ENCODE assay signal across 7 mouse cellular contexts in genomic region chr9:88241203-88241995, GRCm38 (mm10).
DNase-seq lines count a peak whose midpoint lies in the region; ATAC-seq lines count a peak whose summit lies in the region.

No protein-coding gene starts in this region.

- H3K4me2 ChIP-seq in intestine, embryonic 16.5 days (ENCODE audit: low read depth, low read length) = peak overlapping the region; percentile 66
- H3K4me2 ChIP-seq in midbrain, embryonic 11.5 days = peak overlapping the region; percentile 52

- 5% methylated on average over 18 of the region's 18 CpGs for WGBS in intestine, embryonic 16.5 days
- WGBS in midbrain, embryonic 11.5 days = 10% methylated on average over 18 of the region's 18 CpGs

- intact Hi-C loops in left cerebral cortex, postnatal 36 days (cut with DNase I) = loop anchor here (2.0 to 5.0 kb wide), 3 partner anchors 121 to 306 kb away; partner anchors contain the start of gene Zfp949

- peak overlapping the region; percentile 42 for H3K4me3 ChIP-seq in intestine, embryonic 16.5 days (ENCODE audit: low read length)
- H3K4me3 ChIP-seq in midbrain, embryonic 11.5 days (ENCODE audit: low read depth, low read length) = peak overlapping the region; percentile 33

- peak; percentile 88 for DNase-seq in adrenal gland, adult 2 months
- DNase-seq in embryo, embryonic 11 days = peak; percentile 92
- DNase-seq in gastrocnemius, postnatal 4 days (ENCODE audit: low spot score in 2 of 2) = peak; percentile 32 to 62
- peak; percentile 28 to 52 for DNase-seq in left cerebral cortex, postnatal 36 days (ENCODE audit: low spot score in 2 of 2)
- DNase-seq in midbrain, embryonic 11.5 days (ENCODE audit: low spot score, missing footprints) = peak; percentile 96
- peak; percentile 87 for DNase-seq in skeletal muscle tissue, adult 2 months (ENCODE audit: low read depth, low spot score)

- no peaks in the 10 kb centered on the region for H3K9me3 ChIP-seq in intestine, embryonic 16.5 days (ENCODE audit: control insufficient read depth, low read length)
- no peaks in the 10 kb centered on the region for H3K9me3 ChIP-seq in midbrain, embryonic 11.5 days (ENCODE audit: control insufficient read depth, low read length)

- H3K9ac ChIP-seq in intestine, embryonic 16.5 days (ENCODE audit: low read depth, low read length) = peak overlapping the region; percentile 58
- H3K9ac ChIP-seq in midbrain, embryonic 11.5 days (ENCODE audit: low read length) = peak overlapping the region; percentile 51

- peak; percentile 97 for ATAC-seq in intestine, embryonic 16.5 days
- peak; percentile 96 for ATAC-seq in midbrain, embryonic 11.5 days (ENCODE audit: low FRiP score)

- no peaks in the 10 kb centered on the region for H3K27me3 ChIP-seq in intestine, embryonic 16.5 days (replicated peaks; ENCODE audit: control insufficient read depth, insufficient read depth, low read length)
- no peaks in the 10 kb centered on the region for H3K27me3 ChIP-seq in midbrain, embryonic 11.5 days (ENCODE audit: control insufficient read depth, insufficient read depth, low read length)

- H3K27ac ChIP-seq in intestine, embryonic 16.5 days (ENCODE audit: low read length) = no peak overlapping the region
- no peak overlapping the region for H3K27ac ChIP-seq in midbrain, embryonic 11.5 days (ENCODE audit: low read depth, low read length)

- H3K4me1 ChIP-seq in intestine, embryonic 16.5 days (ENCODE audit: control insufficient read depth, insufficient read depth, low read length) = no peaks in the 10 kb centered on the region
- H3K4me1 ChIP-seq in midbrain, embryonic 11.5 days (ENCODE audit: control insufficient read depth, insufficient read depth, low read length) = no peaks in the 10 kb centered on the region; the same call in 1 of the 2 replicates

- H3K36me3 ChIP-seq in intestine, embryonic 16.5 days (ENCODE audit: control insufficient read depth, insufficient read depth, low read length) = no peaks in the 10 kb centered on the region
- no peaks in the 10 kb centered on the region for H3K36me3 ChIP-seq in midbrain, embryonic 11.5 days (ENCODE audit: control insufficient read depth, insufficient read depth, low read length)

Comparison
In these comparisons a context has a peak if more than half of its experiments do, and no peak if none do; other contexts are left out.
1. DNase-seq: peak in every context shown above with its lines; median percentile 96 in midbrain, embryonic 11.5 days; 92 in embryo, embryonic 11 days; 88 in adrenal gland, adult 2 months; 87 in skeletal muscle tissue, adult 2 months; 47 in gastrocnemius, postnatal 4 days; 40 in left cerebral cortex, postnatal 36 days.